Mouse (Mus musculus) stomach, embryonic 15.5 days (tissue): ENCODE results near the gene Pcsk7. TPM values are rescaled to one million over a fixed set of nuclear protein-coding genes. Genes with fewer than 3 reads are reported as not detected.

Experiments used
- ATAC-seq: fragments of 200-750 bp; cut with Nextera tagmentation; 2 replicates; pipeline ENCODE4 v1.8.0; 2017; ENCODE audit warnings: low read depth, moderate number of reproducible peaks, moderate TSS enrichment; ENCODE audit not compliant: insufficient read depth, low FRiP score
- H3K27ac ChIP-seq: fragments of 300-500 bp; sonication (generic); 2 replicates; pipeline ENCODE4 v1.5.1; 2015; ENCODE audit warnings: mild to moderate bottlenecking, inconsistent platforms
- H3K27me3 ChIP-seq: fragments of 300-500 bp; sonication (generic); replicated peaks from 2 replicates; pipeline ENCODE4 v1.6.1; 2015; ENCODE audit warnings: inconsistent platforms
- H3K36me3 ChIP-seq: fragments of 300-500 bp; sonication (generic); 2 replicates; pipeline ENCODE4 v1.6.1; 2015; ENCODE audit warnings: inconsistent platforms
- H3K4me1 ChIP-seq: fragments of 300-500 bp; sonication (generic); 2 replicates; pipeline ENCODE4 v1.6.1; 2015; ENCODE audit warnings: inconsistent platforms
- H3K4me2 ChIP-seq: fragments of 300-500 bp; sonication (generic); 2 replicates; pipeline ENCODE4 v1.6.1; 2015; ENCODE audit warnings: mild to moderate bottlenecking, inconsistent platforms
- H3K4me3 ChIP-seq: fragments of 300-500 bp; sonication (generic); replicated peaks from 2 replicates; pipeline ENCODE4 v1.5.1; 2015; ENCODE audit warnings: inconsistent platforms
- H3K9ac ChIP-seq: fragments of 300-500 bp; sonication (generic); 2 replicates; pipeline ENCODE4 v1.6.1; 2015; ENCODE audit warnings: inconsistent platforms
- H3K9me3 ChIP-seq: fragments of 300-500 bp; sonication (generic); 2 replicates; pipeline ENCODE4 v1.6.1; 2016; ENCODE audit warnings: inconsistent platforms
- WGBS: fragments of 180-500 bp; shearing (Covaris S2); methylation state at CpG from one replicate; pipeline ENCODE4 v1.1.7; 2015; 5-methylcytosine and 5-hydroxymethylcytosine counted together
- polyA plus RNA-seq: library from polyadenylated mRNA; unstranded; fragments of >200 nt; fragmentation: Nextera tagmentation; extraction: Ambion mirVana; gene quantifications from 2 replicates; pipeline ENCODE4 v1.2.1, GENCODE M21; 2015

Pcsk7 gene
- polyA plus RNA-seq, 1 experiment from 2014 or later = 19.2 TPM

DNA sequence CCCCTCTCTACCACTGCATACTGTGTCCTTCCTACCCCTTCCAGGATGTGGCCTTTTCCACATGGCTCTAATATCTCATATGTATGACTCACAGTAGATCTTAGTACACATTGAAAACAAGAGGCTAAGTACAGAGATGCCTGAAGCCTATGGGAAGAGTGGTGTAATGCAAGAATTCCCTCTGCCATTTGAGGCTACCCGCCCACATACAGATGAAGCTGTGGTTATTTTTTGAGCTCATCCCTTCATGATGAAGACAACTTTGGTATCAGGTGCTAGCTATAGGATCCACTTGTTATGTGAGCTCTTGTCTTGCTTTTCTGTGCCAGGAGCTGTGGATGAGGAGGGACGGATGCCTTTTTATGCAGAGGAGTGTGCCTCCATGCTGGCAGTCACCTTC is 9.4 kb downstream of the Pcsk7 start:
- H3K4me3 ChIP-seq = no peak overlapping the region
- WGBS = 91% methylated on average over 2 of the region's 2 CpGs
- H3K36me3 ChIP-seq = peaks cover 54% of the 10 kb centered on the region
- H3K4me2 ChIP-seq = no peak overlapping the region
- H3K27me3 ChIP-seq = no peaks in the 10 kb centered on the region
- H3K4me1 ChIP-seq = peaks cover 4% of the 10 kb centered on the region; the same call in 1 of the 2 replicates
- no peak overlapping the region for H3K9ac ChIP-seq
- H3K27ac ChIP-seq = no peak overlapping the region
- ATAC-seq = no peak
- H3K9me3 ChIP-seq = no peaks in the 10 kb centered on the region

DNA sequence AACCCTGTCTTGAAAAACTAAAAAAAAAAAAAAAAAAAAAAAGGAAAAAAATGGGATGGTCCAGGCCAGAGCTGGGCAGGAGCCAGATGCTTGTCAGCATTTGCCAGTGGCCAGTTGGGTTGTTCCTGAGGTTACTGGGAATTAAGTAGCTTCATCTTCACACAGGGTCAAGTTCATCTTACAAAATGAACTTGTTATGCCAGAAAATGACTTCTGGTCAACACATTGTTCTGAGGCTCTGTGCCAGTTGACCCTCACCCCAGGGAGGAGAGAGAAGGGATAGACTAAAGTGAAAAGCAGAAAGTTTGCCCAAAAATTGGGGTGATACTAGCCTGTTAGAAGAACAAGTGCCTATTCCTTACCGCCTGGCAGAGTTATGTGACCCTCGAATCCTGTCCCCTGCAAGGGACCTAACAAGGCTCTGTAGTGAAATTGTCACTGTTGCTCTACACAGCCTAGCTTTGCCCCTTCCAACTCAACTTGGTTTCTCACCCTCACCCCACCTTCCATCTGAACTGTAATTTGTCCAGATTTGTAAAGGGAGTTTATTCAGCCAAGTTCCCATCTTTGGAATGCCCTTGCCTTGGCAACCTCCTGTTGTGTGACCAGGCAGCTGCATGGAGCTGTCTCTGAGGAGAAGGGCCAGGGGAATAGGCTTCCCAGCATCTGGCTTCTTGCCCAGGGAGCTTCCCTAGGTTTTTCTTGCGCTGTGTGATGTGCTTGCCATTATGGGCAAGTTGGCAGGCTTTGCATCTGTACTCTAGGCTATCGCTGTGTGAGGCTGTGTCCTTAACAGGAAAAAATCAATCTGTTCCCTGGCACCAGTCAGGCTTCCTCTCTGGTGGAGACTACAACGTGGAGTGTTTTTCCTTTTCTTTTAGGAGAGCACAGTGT is 11.0 kb downstream of the Pcsk7 start:
- ATAC-seq = no peak; the same call in 1 of the 2 replicates
- H3K27ac ChIP-seq = peak overlapping the region; percentile 46; the same call in 1 of the 2 replicates
- H3K9me3 ChIP-seq = no peaks in the 10 kb centered on the region
- no peak overlapping the region for H3K9ac ChIP-seq
- peaks cover 57% of the 10 kb centered on the region for H3K36me3 ChIP-seq
- no peaks in the 10 kb centered on the region for H3K27me3 ChIP-seq
- no peak overlapping the region for H3K4me3 ChIP-seq
- 77% methylated on average over 5 of the region's 5 CpGs for WGBS
- H3K4me2 ChIP-seq = no peak overlapping the region
- H3K4me1 ChIP-seq = peaks cover 4% of the 10 kb centered on the region; the same call in 1 of the 2 replicates

DNA sequence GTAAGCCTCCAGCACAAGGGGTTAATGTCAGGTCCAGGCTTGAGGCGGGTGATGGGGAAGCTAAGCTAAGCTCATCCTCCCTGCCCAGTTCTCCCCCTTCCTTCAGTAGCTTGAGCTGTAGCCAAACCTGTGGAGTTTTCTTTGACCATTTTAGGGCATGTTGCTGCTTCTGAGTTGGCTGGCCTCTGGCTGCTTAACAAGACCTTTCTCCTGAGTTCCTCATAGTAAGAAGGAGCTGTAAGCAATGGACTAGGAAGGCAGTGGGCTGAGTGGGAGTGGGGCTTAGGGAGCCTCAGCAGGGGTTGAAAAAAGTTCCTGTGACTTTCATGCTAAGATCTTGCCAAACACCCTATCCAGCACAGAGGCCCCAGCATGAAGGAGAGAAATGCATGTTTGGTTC is 13.6 kb downstream of the Pcsk7 start:
- Histone ChIP-seq H3K4me2 (no peak overlapping the region), H3K27ac (peak overlapping the region; percentile 73), H3K4me3 (no peak overlapping the region), H3K4me1 (peaks cover 4% of the 10 kb centered on the region; the same call in 1 of the 2 replicates), H3K9me3 (no peaks in the 10 kb centered on the region), H3K27me3 (no peaks in the 10 kb centered on the region), H3K9ac (no peak overlapping the region), H3K36me3 (peaks cover 49% of the 10 kb centered on the region)
- WGBS = 59% methylated on average over 1 of the region's 1 CpGs
- peak; percentile 75; the same call in 1 of the 2 replicates for ATAC-seq

DNA sequence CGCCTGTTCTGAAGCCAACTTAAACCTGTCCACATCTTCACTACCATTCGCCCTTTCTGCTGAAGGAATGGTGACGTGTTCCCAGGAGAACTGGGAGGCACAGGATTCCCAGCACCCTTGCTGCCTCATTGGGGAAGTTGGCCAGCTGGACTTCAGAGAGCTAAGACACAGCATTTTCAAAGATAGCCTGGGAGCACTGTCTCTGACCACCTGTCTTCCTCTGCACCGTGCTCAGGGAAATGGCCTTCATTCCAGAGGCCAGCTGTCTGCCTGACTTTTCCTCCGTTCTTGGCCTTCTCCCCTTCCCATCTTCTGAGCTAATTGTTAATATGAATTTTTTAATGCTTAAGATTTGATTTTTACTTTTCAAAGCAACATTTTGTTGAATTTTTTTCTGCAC is 23.0 kb downstream of the Pcsk7 start:
- ATAC-seq = no peak
- H3K9ac ChIP-seq = no peak overlapping the region
- H3K4me1 ChIP-seq = peaks cover 7% of the 10 kb centered on the region; the same call in 1 of the 2 replicates
- H3K9me3 ChIP-seq = no peaks in the 10 kb centered on the region
- 79% methylated on average over 5 of the region's 5 CpGs for WGBS
- H3K36me3 ChIP-seq = peaks cover 37% of the 10 kb centered on the region
- H3K27ac ChIP-seq = no peak overlapping the region
- H3K27me3 ChIP-seq = no peaks in the 10 kb centered on the region
- no peak overlapping the region for H3K4me2 ChIP-seq
- H3K4me3 ChIP-seq = no peak overlapping the region

DNA sequence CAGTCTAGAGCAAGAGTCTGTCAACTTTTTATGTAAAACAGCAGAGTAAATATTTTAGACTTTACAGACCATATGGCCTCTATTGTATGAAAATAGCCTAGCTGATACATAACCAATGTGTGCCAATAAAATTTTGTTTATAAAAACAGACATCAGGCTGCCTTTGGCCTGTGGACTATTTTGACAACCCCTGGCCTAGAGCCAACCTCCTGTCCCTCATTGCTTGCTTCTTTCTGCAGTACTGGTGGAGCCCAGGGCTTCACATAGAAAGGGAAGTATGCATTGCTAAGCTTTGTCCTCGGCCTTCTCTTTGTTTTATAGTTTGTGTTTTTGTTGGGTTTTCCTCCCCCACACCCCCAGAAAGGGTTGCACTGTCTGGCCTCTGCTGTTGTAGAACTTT is 25.7 kb downstream of the Pcsk7 start:
- H3K36me3 ChIP-seq = peaks cover 33% of the 10 kb centered on the region
- H3K9ac ChIP-seq = no peak overlapping the region
- H3K4me3 ChIP-seq = no peak overlapping the region
- no peaks in the 10 kb centered on the region for H3K9me3 ChIP-seq
- H3K27ac ChIP-seq = peak overlapping the region; percentile 66
- ATAC-seq = no peak
- peaks cover 12% of the 10 kb centered on the region; the same call in 1 of the 2 replicates for H3K4me1 ChIP-seq
- 41% methylated on average over 1 of the region's 1 CpGs for WGBS
- H3K27me3 ChIP-seq = no peaks in the 10 kb centered on the region
- H3K4me2 ChIP-seq = peak overlapping the region; percentile 36

DNA sequence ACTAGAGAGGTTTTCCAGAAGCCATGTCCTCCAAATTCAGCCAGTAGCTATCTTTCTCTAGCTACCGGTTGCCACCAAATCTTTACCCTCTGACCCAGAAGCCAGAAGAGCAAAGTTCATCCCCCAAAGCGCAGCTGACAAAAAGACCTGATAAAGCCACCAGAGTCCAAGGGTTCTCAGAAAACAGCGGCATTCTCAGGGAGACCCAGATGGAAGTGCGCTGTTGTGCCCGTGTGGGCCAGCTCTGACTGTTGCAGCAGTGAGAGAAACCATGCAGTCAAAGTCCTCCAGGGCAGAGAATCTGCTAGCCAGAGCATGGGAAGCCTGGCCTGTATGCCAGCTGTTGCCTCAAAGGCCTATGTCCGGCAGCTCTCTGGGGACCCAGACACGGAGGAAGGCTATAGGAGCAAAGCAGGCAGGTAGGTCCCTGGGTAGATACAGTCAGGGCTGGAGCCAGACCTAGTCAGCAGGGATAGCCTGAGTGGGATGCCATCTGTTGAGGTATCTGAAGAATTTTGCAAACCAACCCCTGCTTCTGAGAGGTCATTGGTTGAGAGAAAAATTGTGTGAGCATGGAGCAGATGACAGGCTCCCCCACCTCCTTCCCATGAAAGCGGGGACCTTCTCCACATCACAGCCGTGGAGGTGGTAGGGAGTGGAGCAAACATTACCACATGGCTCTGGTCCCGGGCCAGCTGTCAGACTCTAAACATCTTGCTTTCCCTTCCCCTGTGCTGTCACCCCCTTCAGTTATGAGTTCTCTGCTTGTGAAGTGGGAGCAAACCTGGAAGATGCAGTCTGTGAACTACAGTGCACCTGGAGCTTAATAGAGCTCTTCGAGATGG is 26.5 kb downstream of the Pcsk7 start:
- 56% methylated on average over 11 of the region's 11 CpGs for WGBS
- peaks cover 12% of the 10 kb centered on the region; the same call in 1 of the 2 replicates for H3K4me1 ChIP-seq
- peaks cover 27% of the 10 kb centered on the region for H3K36me3 ChIP-seq
- no peaks in the 10 kb centered on the region for H3K9me3 ChIP-seq
- H3K4me3 ChIP-seq = peak overlapping the region; percentile 21
- H3K27me3 ChIP-seq = no peaks in the 10 kb centered on the region
- H3K27ac ChIP-seq = peak overlapping the region; percentile 66
- ATAC-seq = no peak
- peak overlapping the region; percentile 36 for H3K4me2 ChIP-seq
- H3K9ac ChIP-seq = no peak overlapping the region

DNA sequence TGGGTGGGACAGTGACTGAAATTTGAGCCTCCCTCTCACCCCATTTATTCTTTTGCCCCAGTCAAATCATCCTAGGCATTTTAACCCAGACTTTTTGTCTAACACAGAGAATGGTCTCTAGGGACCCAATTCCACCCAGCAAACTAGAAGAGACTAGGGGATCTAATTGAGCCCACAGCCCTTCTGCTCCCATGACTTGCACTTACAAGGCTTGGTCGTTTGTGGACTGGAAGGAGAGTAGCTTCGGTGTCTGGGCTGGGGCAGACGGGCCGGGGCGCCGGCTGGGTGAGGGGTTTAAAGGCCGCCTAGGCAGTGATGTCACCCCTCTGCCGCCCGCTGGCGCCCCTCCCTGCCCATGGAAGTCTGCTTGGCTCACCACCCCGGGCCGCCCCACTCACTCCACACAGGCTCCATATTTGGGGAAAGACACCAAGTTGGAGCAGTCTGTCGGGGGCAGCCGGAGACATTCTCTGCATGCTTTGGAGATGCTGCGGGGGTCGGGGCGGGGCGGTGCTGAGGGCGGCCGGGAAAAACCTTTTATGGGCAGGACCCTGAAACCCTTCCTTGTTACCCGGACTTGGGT is 29.4 kb downstream of the Pcsk7 start, which contains the start of gene Tagln:
TSS of gene Tagln (minus strand) at position 431 of the 583 bp plus-strand sequence.
- H3K9ac ChIP-seq = peak within 1 kb of the TSS; percentile 23
- 8% methylated on average over 21 of the region's 21 CpGs for WGBS
- H3K36me3 ChIP-seq = peaks cover 18% of the 10 kb centered on the region
- H3K27me3 ChIP-seq = no peaks in the 10 kb centered on the region
- ATAC-seq = peak; percentile 69
- peak within 1 kb of the TSS; percentile 35 for H3K4me3 ChIP-seq
- H3K4me1 ChIP-seq = peaks cover 12% of the 10 kb centered on the region; the same call in 1 of the 2 replicates
- no peaks in the 10 kb centered on the region for H3K9me3 ChIP-seq
- H3K4me2 ChIP-seq = peak within 1 kb of the TSS; percentile 48
- peak within 1 kb of the TSS; percentile 72 for H3K27ac ChIP-seq

DNA sequence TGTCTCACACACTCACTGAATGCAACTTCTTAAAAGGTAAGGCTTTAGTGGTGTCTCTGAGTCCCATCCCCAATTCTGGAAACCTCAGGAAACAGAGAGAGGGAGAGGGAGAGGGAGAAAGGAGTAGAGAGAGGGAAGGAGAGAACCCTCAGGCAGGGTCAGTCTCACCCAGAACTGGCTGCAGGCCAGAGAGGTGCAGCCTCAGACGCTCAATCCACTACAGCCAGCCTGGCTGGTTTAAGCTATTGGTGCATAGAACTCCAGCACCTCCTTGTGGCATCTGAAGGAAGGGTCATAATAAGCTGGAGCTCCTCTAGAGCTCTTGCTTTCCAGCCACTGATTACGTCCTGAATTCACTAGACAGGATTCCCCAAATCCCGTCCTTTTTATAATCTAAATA is 30.6 kb downstream of the Pcsk7 start:
- H3K27ac ChIP-seq = peak overlapping the region; percentile 72
- WGBS = 16% methylated on average over 3 of the region's 3 CpGs
- no peaks in the 10 kb centered on the region for H3K27me3 ChIP-seq
- ATAC-seq = peak; percentile 53
- peaks cover 21% of the 10 kb centered on the region for H3K36me3 ChIP-seq
- H3K9ac ChIP-seq = no peak overlapping the region
- H3K4me3 ChIP-seq = no peak overlapping the region
- H3K4me1 ChIP-seq = peaks cover 12% of the 10 kb centered on the region; the same call in 1 of the 2 replicates
- H3K9me3 ChIP-seq = no peaks in the 10 kb centered on the region
- H3K4me2 ChIP-seq = no peak overlapping the region

DNA sequence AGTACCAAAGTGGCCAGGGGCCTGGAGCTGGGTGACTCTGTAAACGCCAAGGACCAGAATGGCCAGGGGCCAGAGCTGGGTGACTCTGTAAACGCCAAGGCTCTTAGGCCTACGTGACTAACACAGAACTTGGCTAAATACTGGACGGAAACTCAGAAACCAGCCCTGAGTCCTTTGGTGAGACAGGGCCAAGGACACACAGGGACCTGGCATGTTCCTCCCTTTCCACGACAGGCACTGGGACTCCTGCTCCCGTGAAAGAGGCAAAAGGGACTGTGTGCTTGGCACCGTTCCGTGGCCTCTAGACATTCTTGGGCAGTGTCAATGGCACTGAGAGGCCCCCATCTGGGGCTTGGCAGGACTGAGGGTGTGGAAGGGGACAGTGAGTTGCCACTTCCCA is 31.8 kb downstream of the Pcsk7 start:
- Histone ChIP-seq H3K9me3 (no peaks in the 10 kb centered on the region), H3K36me3 (peaks cover 33% of the 10 kb centered on the region), H3K4me2 (no peak overlapping the region), H3K9ac (no peak overlapping the region), H3K4me1 (peaks cover 6% of the 10 kb centered on the region; the same call in 1 of the 2 replicates), H3K27me3 (no peaks in the 10 kb centered on the region), H3K4me3 (no peak overlapping the region), H3K27ac (no peak overlapping the region)
- WGBS = 91% methylated on average over 8 of the region's 8 CpGs
- ATAC-seq = no peak

DNA sequence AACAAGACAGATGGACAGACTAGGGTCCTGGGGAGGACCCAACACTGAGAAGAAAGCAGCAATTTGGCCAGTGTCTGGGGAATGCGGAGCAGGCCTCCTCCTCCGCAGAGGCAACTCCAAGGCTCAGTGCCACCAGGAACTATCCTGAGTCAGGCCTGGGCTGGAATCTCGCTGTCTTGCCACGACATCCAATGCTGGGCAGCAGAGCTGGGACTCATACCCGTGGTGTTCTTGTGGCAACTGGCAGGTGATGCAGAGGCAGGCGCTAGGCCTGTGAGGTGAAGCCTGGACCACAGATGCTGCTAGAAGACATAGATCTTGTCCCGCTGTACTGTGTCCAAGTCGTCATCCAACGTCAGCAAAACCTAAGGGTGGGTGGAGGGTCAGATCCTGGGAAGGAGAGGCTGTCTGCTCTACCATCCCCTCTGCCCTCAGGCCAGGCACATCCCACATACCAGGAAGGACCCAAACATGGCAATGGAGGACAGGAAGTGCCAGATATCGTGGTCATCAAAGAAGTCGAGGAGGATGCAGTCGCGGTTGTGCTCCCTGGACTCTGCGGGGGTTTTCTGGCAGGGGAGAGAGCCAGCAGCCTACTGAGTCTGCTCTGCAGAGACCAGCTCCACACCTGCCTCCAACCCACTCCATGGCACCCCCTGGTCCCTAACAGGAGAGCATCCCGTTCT is 32.8 kb downstream of the Pcsk7 start:
- no peaks in the 10 kb centered on the region for H3K27me3 ChIP-seq
- H3K9me3 ChIP-seq = no peaks in the 10 kb centered on the region
- no peak overlapping the region for H3K27ac ChIP-seq
- 84% methylated on average over 15 of the region's 15 CpGs for WGBS
- 0 out of 2 replicates have a peak, but pooled peaks cover 5% of the 10 kb centered on the region for H3K4me1 ChIP-seq
- ATAC-seq = no peak
- H3K4me2 ChIP-seq = no peak overlapping the region
- H3K9ac ChIP-seq = no peak overlapping the region
- H3K36me3 ChIP-seq = peaks cover 38% of the 10 kb centered on the region
- no peak overlapping the region for H3K4me3 ChIP-seq

DNA sequence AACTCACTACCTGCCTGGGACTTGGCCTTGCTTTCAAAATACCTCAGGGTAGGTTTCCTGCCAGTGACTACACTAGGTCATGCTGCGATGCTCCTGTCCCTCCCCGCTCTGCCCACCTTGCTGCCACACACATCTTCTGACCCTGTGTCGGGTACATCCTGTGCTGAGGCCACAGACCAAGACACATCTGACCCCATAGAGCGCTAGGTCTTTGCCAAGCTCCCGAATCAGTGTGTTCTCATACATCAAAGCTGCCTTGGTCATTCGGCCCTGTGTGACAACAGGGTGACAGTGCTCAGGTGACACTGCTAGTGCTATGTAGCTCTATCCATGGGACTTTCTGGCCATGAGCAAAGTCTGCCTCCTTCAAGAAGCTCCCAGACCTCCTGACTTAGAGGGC is 33.5 kb downstream of the Pcsk7 start:
- 0 out of 2 replicates have a peak, but pooled peaks cover 10% of the 10 kb centered on the region for H3K4me1 ChIP-seq
- H3K9me3 ChIP-seq = no peaks in the 10 kb centered on the region
- peaks cover 38% of the 10 kb centered on the region for H3K36me3 ChIP-seq
- no peak overlapping the region for H3K27ac ChIP-seq
- no peaks in the 10 kb centered on the region for H3K27me3 ChIP-seq
- H3K9ac ChIP-seq = no peak overlapping the region
- ATAC-seq = no peak
- H3K4me3 ChIP-seq = no peak overlapping the region
- H3K4me2 ChIP-seq = no peak overlapping the region
- whole genome bisulfite sequencing = 91% methylated on average over 6 of the region's 6 CpGs
